Mouse (Mus musculus): Measurements from ENCODE around the gene Tph1.

Gene Tph1

GRCm38 (mm10) chr7:46648431-46649140 is 23.8 kb downstream of the Tph1 start:
- no peak for DNase-seq

GRCm38 (mm10) chr7:46643172-46643571 is 29.2 kb downstream of the Tph1 start:
- DNase-seq, result peak; percentile 80 to 84

DNA sequence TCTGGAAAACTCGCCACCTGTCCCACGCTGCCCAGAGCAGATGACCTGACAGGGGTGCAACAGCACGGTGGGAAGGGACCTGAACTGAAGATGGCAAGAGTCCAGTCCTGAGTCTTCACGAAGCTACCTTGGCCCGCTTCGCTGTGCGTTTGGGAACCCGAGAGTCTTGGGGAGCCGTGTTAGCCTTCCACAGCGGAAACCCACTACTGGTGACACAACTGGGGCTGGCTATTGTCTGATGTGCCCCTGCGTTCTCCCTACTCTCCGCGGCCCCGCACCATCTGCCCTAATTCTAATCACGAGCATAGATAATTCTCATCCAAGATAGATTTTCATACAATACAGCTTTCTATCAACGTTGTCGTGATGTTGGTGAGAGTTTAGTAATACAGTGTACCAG is 32.3 kb downstream of the Tph1 start:
- no peak for DNase-seq

DNA sequence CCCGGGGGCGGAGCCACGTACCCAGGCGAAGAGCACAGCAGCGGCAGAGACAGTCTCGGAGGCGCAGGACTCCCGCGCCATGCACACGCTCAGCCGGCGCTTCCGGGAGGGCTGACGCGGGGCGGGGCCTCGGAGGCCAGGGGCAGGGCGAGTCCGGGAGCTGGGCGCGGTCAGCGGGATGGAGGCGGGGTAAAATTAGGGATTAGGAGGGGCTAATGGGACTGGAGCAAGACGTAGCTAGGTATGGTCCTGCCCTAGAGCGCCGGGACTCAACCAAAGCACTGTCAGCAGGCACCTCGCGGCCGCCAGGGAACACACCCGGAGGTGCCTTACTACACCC is 32.7 kb downstream of the Tph1 start, which contains the start of gene Sergef:
Gene Sergef (minus strand): TSS at position 116 of the 340 bp plus-strand sequence.
- DNase-seq, result peak; percentile 93 to 95

DNA sequence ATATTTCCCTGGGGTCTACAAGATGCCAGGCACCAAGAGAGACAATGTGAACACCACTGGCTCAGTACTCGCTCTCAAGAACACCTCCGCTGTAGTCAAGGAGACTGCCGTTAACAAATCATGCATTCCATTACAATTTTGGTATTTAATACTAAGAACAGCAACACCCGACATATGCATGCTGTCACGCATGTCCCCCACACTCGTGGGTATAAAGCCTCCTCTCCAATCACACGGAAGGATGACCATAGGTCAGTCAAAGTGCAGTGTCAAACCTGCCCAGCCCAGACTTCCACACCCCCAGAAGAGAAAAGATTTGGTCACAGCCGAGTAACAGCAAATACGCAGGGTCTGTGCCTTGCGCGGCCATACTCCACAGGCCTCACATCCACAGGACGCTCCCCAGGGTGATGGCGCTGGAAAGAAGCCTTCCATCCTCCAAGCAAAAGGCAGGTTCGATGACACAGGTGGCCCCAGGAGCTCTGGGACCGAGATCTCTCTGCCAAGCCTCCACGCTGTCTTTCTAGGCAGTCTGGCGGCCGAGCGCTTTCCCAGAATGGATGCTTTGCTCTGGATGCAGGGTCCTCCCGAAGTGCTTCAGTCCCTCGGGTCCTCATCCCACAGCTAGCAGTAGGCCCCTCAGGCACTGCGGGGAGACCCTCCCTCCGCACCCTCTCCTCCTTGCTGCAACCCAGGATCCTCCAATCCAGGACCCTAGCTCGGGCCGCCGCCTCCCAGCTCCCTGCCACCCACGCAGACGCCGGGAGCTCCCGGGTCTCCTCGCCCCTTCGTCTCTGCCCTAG is 33.2 kb downstream of the Tph1 start:
- peak in 1 of 2 experiments; percentile 66 for DNase-seq

DNA sequence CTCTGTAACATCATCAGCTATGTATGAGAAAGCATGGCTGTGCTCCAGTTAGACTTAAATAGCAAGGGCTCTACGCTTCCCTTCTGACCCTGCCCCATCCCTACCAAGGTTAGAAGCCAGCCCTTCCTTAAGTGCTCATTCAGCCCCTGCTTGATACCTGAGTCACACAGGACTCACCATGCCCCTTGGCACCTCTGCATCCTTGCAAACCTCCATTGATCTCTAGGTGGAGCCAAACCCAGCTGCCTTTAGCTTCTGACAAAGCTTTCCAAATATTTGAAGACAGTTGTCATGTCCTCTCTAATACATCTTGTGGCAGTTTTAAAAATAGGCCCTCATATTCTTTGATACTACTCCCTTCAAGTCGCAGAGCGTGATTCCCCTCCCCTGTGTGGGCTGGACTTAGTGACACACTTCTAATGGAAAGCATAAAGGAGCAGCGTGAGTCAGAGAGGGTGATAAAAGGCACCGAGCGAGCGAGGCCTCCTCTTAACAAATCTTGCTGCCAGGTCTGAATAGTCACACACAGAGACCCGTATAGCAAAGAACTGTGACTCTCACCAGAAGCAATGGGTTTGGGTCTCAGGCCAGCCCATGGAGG is 43.9 kb downstream of the Tph1 start:
- no peak for DNase-seq

GRCm38 (mm10) chr7:46623979-46624378 is 48.4 kb downstream of the Tph1 start:
- DNase-seq, result no peak

DNA sequence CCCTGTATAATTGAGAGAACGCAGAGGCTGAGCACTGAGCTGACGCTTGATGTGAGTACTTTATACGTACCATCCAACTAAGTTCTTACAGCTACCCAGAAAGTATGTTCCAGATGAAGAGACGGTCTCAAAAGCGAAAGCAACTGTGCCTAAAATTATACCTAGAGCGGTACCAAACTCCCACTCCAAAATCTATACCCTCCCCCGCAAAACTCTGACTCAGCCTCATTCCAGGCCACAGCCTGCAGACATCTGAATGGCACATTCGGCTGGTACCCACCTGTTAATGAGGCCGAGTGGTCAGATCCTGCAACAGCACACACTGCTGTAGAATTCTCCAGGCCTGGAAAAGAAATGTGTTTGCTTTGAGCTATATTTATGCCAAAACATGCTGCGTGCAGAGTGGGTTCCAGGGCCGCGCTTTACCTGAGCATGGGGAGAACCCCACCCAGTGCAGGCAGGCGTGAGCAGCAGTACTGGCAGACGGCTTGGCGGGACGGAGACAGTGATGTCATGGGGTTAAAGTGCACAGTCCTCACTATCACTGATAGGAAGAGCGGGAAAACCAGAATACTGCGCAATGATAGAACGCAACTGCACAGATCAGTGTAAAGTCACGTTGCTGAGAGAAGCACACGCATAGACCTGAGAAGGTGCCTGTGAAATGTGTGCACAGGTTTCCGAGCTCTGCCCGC is 53.8 kb downstream of the Tph1 start:
- DNase-seq, result no peak

GRCm38 (mm10) chr7:46616429-46617005 is 55.8 kb downstream of the Tph1 start:
- DNase-seq, result no peak

DNA sequence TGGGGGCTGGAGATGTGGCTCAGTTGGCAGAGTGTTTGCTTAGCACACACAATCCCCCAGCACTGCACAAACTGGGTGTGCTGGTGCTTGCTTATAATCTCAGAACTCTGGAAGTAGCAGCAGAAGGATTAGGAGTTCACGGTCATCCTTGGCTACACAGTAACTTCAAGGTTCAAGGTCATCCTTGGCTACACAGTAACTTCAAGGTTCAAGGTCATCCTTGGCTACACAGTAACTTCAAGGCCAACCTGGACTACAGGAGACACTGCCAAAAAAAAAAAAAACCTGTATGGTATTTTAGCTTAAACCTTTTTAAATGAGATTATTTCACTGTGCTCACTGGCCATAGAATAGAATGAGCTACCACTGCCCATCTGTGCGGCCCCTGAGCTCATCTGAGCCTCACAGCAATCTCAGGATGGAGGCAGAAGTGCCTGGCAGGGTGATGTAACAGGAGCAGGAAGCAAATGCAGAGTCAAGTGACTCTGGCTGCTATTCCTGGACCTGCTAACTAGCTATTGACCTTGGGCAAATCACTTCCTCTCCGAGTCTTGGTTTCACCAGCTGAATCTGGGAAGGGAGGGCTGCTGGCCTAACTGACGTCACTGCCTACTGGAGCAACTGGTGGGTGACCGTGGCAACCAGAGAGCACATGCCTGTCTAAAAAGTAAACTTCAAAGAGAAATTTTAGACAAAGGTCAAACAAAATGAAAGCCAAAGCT is 56.9 kb downstream of the Tph1 start:
- DNase-seq, result no peak

DNA sequence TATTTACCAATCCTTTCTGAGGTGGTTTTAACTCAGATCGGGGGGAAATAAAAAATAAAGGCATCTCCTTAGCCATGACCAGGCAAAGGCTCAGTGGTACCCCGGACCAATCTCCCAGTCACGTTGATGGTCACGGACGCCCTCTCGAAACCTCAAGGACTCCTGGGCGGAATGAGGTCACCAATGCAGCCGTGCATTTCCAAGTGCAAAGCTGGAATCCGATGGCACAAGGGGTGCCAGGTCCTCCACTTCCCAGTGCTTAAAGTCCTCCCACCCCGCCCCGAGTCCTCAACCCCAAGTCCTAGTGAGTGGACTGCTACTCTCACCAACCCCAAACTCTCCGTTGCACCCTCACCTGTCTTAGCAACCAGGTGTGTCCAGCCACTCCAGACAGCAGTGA is 58.1 kb downstream of the Tph1 start:
- no peak for DNase-seq

DNA sequence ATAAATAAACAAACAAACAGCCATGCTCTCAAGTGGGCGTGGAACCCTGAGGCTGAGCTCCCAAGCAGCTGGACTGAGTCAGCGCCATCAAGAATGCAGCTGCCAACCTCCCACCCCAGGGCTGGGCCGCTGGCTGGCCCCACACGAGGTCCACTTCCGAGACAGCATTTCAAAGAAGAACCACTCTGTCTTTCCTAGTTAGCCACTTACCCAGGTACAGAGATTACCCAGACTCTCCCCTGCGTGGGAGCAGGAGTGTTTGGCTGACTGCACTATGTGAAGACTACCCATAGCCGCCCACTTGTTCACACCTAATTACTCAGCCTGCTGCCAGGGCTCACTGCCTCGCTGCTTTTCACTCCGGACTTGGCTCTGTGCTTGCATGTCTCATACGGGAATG is 59.2 kb downstream of the Tph1 start:
- DNase-seq, result peak; percentile 71 to 79

DNA sequence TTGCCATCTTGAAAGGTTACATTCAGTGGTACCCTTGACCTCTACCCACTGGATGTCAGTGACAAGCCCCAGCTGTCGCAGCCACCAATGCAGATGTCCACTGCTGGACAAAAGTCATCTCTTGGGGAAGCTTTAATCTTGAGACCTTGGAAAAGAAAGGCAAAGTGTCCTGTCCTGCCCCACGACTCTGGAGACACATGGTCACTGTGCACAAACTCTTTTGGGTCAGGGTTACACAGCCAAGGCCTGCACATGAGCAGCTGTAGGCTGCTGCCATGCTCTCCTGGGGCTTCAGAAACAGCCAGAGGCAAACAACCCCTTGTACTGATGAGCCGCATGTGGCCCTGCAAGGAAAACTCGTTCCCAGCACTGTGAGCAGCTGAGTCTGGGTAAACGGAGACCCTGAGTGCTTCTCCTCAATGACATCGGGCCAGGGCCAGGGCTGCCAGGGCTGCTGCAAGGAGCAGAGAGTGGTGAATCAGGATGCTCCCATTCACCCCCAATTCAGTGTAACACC is 59.9 kb downstream of the Tph1 start:
- peak; percentile 35 to 38 for DNase-seq

- peak; percentile 77 to 87 for DNase-seq
Observed at GRCm38 (mm10) chr7:46611970-46612369, 60.4 kb downstream of the Tph1 start.

DNA sequence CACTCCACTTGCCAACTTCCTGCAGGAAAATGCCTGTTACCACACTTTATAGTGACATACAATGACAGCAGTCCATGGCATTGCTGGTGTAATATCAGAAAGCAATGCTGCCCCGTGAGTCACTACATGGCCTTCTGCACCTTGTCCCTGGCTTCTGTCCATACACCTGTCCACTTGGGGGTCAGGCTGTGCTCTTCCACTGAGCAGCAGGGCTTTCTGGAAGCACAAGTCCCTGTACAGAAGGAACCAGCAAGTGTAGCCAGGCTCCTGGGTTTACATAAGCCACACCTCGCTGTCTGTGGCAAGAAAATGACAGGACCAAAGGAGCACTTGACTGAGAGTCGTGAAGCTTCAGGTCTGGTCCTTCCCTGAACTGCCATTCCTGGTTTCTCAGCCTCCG is 63.0 kb downstream of the Tph1 start:
- DNase-seq, result peak; percentile 50 to 69

- peak; percentile 76 to 84 for DNase-seq
Observed at GRCm38 (mm10) chr7:46607428-46608055, 64.8 kb downstream of the Tph1 start.

DNA sequence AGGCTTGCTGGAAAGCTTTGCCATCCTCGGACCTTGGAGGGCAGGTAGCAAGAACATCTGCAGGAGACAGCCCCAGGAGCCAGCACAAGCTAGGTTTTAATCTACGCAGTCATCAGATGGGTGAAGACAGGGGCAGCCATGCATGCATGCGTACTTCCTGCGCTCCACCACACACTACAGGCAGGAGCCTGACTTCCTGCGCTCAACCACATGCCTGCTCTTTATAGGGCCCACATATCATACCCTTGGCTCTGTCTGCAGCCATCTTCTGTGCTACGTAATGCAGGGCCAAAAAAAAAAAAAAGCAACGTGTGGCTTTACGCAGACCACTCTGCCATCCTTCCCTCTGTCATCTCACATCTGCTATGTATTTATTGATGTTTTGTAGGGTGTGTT is 65.3 kb downstream of the Tph1 start:
- peak in 1 of 2 experiments; percentile 48 for DNase-seq

GRCm38 (mm10) chr7:46606391-46607030 is 65.8 kb downstream of the Tph1 start:
- DNase-seq, result peak; percentile 94 to 98

DNA sequence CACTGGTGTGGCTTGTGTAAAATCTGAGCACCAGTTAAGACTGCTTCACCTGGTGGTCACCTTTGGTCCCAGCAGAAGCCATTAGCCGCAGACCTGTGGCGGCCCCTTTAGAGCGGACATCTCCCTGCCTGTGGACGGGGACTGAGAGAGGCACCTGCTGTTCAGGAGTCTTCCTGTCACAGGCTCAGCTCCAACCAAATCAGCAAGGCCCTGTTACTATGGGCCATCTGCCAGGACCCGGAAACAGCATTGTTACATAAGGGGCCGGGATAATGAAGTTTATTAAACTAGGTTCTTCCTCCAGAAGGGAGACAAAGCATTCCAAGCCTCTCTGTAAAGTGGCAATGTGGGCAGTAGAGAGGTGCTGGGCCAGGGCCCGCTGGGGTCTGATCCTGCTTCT is 69.3 kb downstream of the Tph1 start:
- peak; percentile 91 to 92 for DNase-seq

- DNase-seq, result peak; percentile 48
Observed at GRCm38 (mm10) chr7:46602079-46602478, 70.3 kb downstream of the Tph1 start.

DNA sequence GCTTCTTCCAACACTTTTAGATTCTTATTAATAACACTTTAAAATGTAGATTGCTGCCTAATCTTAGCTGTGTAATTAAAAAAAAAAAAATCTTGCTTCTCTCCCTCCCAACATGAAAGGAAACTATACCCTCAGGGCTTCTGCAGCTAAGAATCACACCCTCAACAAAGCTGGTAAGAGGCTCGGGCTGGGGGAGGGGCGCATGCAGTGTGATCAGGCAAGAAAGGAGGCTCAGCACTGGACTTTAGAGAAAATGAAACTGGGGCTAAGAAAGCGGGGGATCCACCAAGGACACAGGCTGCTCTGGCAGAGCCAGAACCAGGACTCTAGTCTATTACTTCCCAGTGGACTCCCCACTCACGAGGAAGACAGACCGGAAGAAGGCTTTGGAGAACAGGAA is 71.2 kb downstream of the Tph1 start:
- peak in 1 of 2 experiments; percentile 55 for DNase-seq
